Mouse (Mus musculus) ES-E14 (cell line): ENCODE results near the gene Arsb. TPM values are rescaled to one million over a fixed set of nuclear protein-coding genes. Genes with fewer than 3 reads are reported as not detected.

Experiments used
- DNase-seq: peaks from one replicate; pipeline ENCODE4 v3.0.0-alpha.2; 2013; ENCODE audit warnings: low read depth, low spot score
- H3K27ac ChIP-seq: 2 replicates; pipeline ENCODE4 v1.5.1; 2012; ENCODE audit warnings: low read depth, mild to moderate bottlenecking, low read length, moderate library complexity, mixed read lengths; ENCODE audit not compliant: poor library complexity, insufficient read depth, severe bottlenecking
- H3K36me3 ChIP-seq: 2 replicates; pipeline ENCODE4 v1.6.1; 2012; ENCODE audit warnings: mild to moderate bottlenecking, low read length, moderate library complexity, mixed read lengths; ENCODE audit not compliant: control insufficient read depth, poor library complexity, insufficient read depth, severe bottlenecking
- H3K4me1 ChIP-seq, 2 experiments: fragments of 150-350 bp in 1 of 2; sonication (generic) in 1 of 2; 2 replicates each; pipeline ENCODE4 v1.6.1; 2012; ENCODE audit warnings: low read length in 2 of 2, mild to moderate bottlenecking in 1 of 2, mixed read lengths in 1 of 2; ENCODE audit not compliant: control insufficient read depth in 2 of 2, insufficient read depth in 2 of 2, poor library complexity in 1 of 2
- H3K4me3 ChIP-seq, 2 experiments: fragments of 150-350 bp in 1 of 2; sonication (generic) in 1 of 2; 2 replicates each; pipeline ENCODE4 v1.5.1; 2012; ENCODE audit warnings: low read length in 2 of 2, low read depth in 1 of 2, mild to moderate bottlenecking in 1 of 2, mixed read lengths in 1 of 2; ENCODE audit not compliant: insufficient read depth in 1 of 2, poor library complexity in 1 of 2, severe bottlenecking in 1 of 2
- H3K9ac ChIP-seq: 2 replicates; pipeline ENCODE4 v1.6.1; 2012; ENCODE audit warnings: low read depth, mild to moderate bottlenecking, low read length, mixed read lengths; ENCODE audit not compliant: poor library complexity, insufficient read depth, severe bottlenecking
- H3K9me3 ChIP-seq: fragments of 150-350 bp; sonication (generic); 2 replicates; pipeline ENCODE4 v1.6.1; 2012; ENCODE audit warnings: low read depth, mild to moderate bottlenecking, low read length; ENCODE audit not compliant: control insufficient read depth, insufficient read depth
- CHD2 ChIP-seq: IDR thresholded peaks from 2 replicates; pipeline ENCODE4 v1.6.1; 2014; ENCODE audit warnings: mild to moderate bottlenecking, low read depth, low read length, inconsistent platforms
- HCFC1 ChIP-seq: IDR thresholded peaks from 2 replicates; pipeline ENCODE4 v1.6.1; 2012; ENCODE audit warnings: low read length, inconsistent platforms, borderline replicate concordance; ENCODE audit not compliant: insufficient read depth
- MAFK ChIP-seq: IDR thresholded peaks from 2 replicates; pipeline ENCODE4 v1.6.1; 2014; ENCODE audit warnings: mild to moderate bottlenecking, low read depth, low read length, inconsistent platforms; ENCODE audit not compliant: insufficient read depth
- ZC3H11A ChIP-seq: IDR thresholded peaks from 2 replicates; pipeline ENCODE4 v1.6.1; 2012; ENCODE audit warnings: low read depth, mild to moderate bottlenecking, inconsistent platforms, low read length, borderline replicate concordance
- ZNF384 ChIP-seq: IDR thresholded peaks from 2 replicates; pipeline ENCODE4 v1.6.1; 2012; ENCODE audit warnings: low read depth, low read length, inconsistent platforms
- in situ Hi-C, 2 experiments: fragments of 600-800 bp; cut with MboI; formaldehyde crosslinking; loops; one replicate each; pipeline ENCODE4 v1.15.1; 2025; ENCODE audit warnings: low sequenced_read_pairs in 2 of 2, inconsistent platforms in 1 of 2; ENCODE audit not compliant: unreplicated experiment in 2 of 2
- total RNA-seq: library from RNA; depleted of rRNA; stranded (reverse); fragments of 300-350 nt; gene quantifications from 2 replicates; pipeline ENCODE4 v1.2.3, GENCODE M21; 2012

Arsb gene
- total RNA-seq, 1 experiment: 1.1 TPM

GRCm38 (mm10) chr13:93839137-93839630 is 67.8 kb downstream of the Arsb start:
- H3K36me3 ChIP-seq: no peaks in the 10 kb centered on the region
- no peak for TF ChIP-seq ZC3H11A
- no peak for TF ChIP-seq HCFC1
- TF ChIP-seq CHD2: no peak
- no peak for TF ChIP-seq MAFK
- no peak for TF ChIP-seq ZNF384
- no peak overlapping the region for H3K9ac ChIP-seq
- no peak overlapping the region for H3K4me3 ChIP-seq
- no peaks in the 10 kb centered on the region for H3K9me3 ChIP-seq
- in situ Hi-C loops: no loop called here
- no peaks in the 10 kb centered on the region for H3K4me1 ChIP-seq
- no peak overlapping the region for H3K27ac ChIP-seq
- DNase-seq: no peak

GRCm38 (mm10) chr13:93839721-93840120 is 68.3 kb downstream of the Arsb start:
- Histone ChIP-seq H3K27ac (no peak overlapping the region), H3K9ac (no peak overlapping the region), H3K4me3 (no peak overlapping the region), H3K4me1 (no peaks in the 10 kb centered on the region), H3K36me3 (no peaks in the 10 kb centered on the region), H3K9me3 (no peaks in the 10 kb centered on the region)
- no peak for TF ChIP-seq HCFC1
- no peak for TF ChIP-seq ZC3H11A
- TF ChIP-seq MAFK: no peak
- no peak for TF ChIP-seq CHD2
- in situ Hi-C loops: no loop called here
- DNase-seq: no peak

GRCm38 (mm10) chr13:93840146-93840545 is 68.7 kb downstream of the Arsb start:
- Histone ChIP-seq H3K9ac (no peak overlapping the region), H3K36me3 (no peaks in the 10 kb centered on the region), H3K4me1 (no peaks in the 10 kb centered on the region), H3K9me3 (no peaks in the 10 kb centered on the region), H3K27ac (no peak overlapping the region), H3K4me3 (no peak overlapping the region)
- no peak for DNase-seq
- TF ChIP-seq MAFK (no peak), ZNF384 (no peak), CHD2 (no peak), ZC3H11A (no peak), HCFC1 (no peak)
- in situ Hi-C loops: no loop called here

GRCm38 (mm10) chr13:93846831-93847518 is 75.5 kb downstream of the Arsb start:
- TF ChIP-seq MAFK: no peak
- TF ChIP-seq ZNF384: no peak
- no peak for TF ChIP-seq CHD2
- no peak for TF ChIP-seq HCFC1
- no peak for TF ChIP-seq ZC3H11A
- H3K36me3 ChIP-seq: no peaks in the 10 kb centered on the region
- no peak overlapping the region for H3K4me3 ChIP-seq
- DNase-seq: no peak
- H3K9ac ChIP-seq: no peak overlapping the region
- no peaks in the 10 kb centered on the region for H3K9me3 ChIP-seq
- in situ Hi-C loops: no loop called here
- H3K27ac ChIP-seq: no peak overlapping the region
- H3K4me1 ChIP-seq: no peaks in the 10 kb centered on the region

DNA sequence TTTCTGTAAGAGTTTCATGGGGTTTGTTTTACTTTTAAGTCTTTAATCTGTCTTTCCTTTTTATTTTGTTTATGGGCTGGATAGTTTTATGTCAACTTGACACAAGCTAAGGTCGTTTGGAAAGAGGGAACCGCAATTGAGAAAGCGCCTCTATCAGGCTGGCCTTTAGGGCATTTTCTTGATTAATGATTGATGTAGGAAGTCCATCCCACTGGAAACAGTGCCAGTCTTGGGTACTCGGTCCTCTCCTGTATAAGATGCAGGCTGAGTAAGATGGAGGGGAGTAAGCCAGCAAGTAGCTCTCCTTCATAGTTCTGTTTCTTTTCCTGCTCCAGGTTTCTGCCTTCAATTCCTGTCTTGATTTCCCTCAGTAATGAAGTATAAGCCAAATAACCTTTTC is 76.2 kb downstream of the Arsb start:
- TF ChIP-seq HCFC1 (no peak), ZNF384 (no peak), MAFK (no peak)
- Histone ChIP-seq H3K27ac (no peak overlapping the region), H3K36me3 (no peaks in the 10 kb centered on the region), H3K9ac (no peak overlapping the region), H3K4me3 (no peak overlapping the region), H3K4me1 (no peaks in the 10 kb centered on the region), H3K9me3 (no peaks in the 10 kb centered on the region)
- DNase-seq: no peak
- in situ Hi-C loops: no loop called here
